Mouse (Mus musculus): ENCODE results near the gene Zfp580. TPM values are rescaled to one million over a fixed set of nuclear protein-coding genes. Genes with fewer than 3 reads are reported as not detected.

Zfp580 gene
- total and polyA plus RNA-seq, 3 experiments = 1.0 to 19.9 TPM; not detected in 1

DNA sequence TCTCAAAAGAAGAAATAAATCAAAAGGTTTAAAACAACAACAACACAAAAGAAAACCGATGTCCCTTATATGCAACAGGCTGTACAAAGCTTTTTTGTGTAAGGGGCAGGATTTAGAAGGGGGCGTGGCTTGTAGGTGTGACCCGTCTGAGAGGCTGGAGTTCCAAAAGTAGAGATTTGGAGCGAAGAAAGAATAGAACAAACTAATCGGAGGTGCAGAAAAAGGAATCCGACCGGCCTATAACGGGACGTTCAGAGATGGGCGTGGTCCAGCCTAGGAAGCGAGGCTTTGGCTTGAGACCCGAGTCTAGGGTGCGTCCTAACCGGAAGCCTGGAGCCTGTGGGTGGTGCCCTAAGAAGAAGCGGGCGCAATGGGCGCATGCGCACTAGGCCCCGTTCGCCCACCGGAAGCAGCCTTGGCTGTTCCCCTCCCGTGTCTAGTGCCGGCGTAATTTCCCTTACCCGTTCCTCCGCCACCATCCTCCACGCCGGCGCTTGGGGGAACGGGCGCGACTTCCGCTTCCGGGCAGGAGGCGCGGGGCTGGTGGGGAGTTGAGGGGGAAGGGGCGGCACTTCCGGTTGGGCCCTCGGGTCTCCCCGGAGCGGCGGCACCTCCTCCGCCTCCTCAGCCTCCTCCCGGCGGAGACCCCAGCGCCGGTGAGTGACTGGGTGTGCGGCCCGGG lies 31.2 kb upstream of the Zfp580 start, which contains the start of the genes Zfp865 and Ccdc106 (continued):
- TF ChIP-seq MEF2A (IDR thresholded peaks at IDR 0.05; ENCODE audit: extremely low read depth, insufficient replicate concordance, low read depth, low read length, poor library complexity, severe bottlenecking) (peak; percentile 8; the same call in 1 of the 2 replicates), POLR2AphosphoS2 (IDR thresholded peaks at IDR 0.05; ENCODE audit: low read length) (peak; percentile 77; the same call in 1 of the 2 replicates), RAD21 (IDR thresholded peaks at IDR 0.05; ENCODE audit: low read depth, low read length) (no peak), NRF1 (IDR thresholded peaks at IDR 0.05; ENCODE audit: insufficient read depth, low read depth, low read length, poor library complexity, severe bottlenecking) (peak; percentile 77)

DNA sequence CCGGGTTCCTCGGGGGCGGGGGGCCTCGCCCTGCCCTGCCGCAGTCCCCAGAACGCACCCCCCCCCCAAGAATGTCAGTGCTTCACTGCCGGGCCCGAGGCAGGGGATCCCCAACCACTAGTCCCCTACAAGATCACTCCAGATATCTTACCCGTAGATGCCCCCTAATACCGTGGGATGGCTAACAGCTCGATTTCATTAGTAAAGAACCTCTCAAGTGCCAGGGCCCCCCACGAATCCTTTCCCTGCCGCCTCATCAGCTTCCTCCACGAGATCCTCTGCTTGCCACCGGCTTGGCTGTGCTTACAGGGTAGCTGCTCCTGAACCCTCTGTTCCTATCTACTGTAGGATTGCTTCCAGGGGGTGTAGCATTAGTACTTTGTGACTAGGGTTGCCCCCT lies 30.7 kb upstream of the Zfp580 start:
- H3K36me3 ChIP-seq (ENCODE audit: control insufficient read depth in 1 of 2, insufficient read depth in 2 of 2, low read length in 2 of 2) = peaks cover 0 to 36% of the 10 kb centered on the region in 2 experiments; a peak in 3 of 4 replicates
- H3K9me3 ChIP-seq (replicated peaks; ENCODE audit: insufficient read depth, low read length) = no peaks in the 10 kb centered on the region

DNA sequence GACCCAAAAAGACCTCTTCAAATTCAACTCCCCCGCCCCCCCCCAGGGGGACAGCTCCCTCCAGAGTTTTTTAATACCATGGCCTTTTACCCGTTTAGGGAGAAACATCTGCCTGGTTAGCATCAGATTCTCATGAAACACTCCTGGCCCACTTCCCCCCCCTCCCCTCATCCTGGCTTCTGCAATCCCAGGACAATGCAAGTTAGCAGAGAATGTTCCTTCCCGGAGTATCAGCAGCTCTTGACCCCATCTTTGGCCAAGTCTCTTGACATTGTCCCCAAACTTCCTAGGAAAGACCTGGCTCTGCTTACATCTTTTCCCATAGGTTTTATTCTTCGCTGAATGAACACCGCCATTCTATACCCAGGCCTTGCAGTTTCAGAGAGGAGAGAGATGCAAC lies 30.1 kb upstream of the Zfp580 start:
- peak overlapping the region; percentile 92 to 93 for H3K4me3 ChIP-seq (ENCODE audit: control insufficient read depth in 1 of 2, insufficient read depth in 1 of 2, low read depth in 2 of 2, low read length in 2 of 2)
- no peak for DNase-seq (ENCODE audit: low read depth, low spot score)

More for the DNA sequence above, 30.7 kb upstream of the Zfp580 start:
- Histone ChIP-seq H3K27ac (ENCODE audit: control insufficient read depth, low read depth, low read length) (peak overlapping the region; percentile 96), H3K4me1 (ENCODE audit: control insufficient read depth in 1 of 2, insufficient read depth in 2 of 2, low read length in 2 of 2) (peaks cover 7 to 35% of the 10 kb centered on the region in 2 experiments; a peak in 3 of 4 replicates), H3K4me3 (ENCODE audit: control insufficient read depth in 1 of 2, insufficient read depth in 1 of 2, low read depth in 2 of 2, low read length in 2 of 2) (peak overlapping the region; percentile 92 to 93), H3K9ac (ENCODE audit: control insufficient read depth, low read depth, low read length, poor library complexity, severe bottlenecking) (peak overlapping the region; percentile 98), H3K27me3 (ENCODE audit: control insufficient read depth in 1 of 2, insufficient read depth in 2 of 2, low read length in 2 of 2) (no peaks in the 10 kb centered on the region), H3K79me2 (ENCODE audit: control insufficient read depth, insufficient read depth, low read length, poor library complexity) (peaks cover 23% of the 10 kb centered on the region)
- peak; percentile 23; the same call in 1 of the 2 replicates for TF ChIP-seq MAZ (IDR thresholded peaks at IDR 0.05; ENCODE audit: low read depth, low read length)
- no peak for TF ChIP-seq TBP (IDR thresholded peaks at IDR 0.05; ENCODE audit: low read depth, low read length)
- no peak for TF ChIP-seq USF1 (IDR thresholded peaks at IDR 0.05; ENCODE audit: low read depth, low read length)
- TF ChIP-seq KAT2A (conservative IDR thresholded peaks at IDR 0.05; ENCODE audit: low read depth, low read length) = no peak
- 0 out of 2 replicates have a peak, but pooled peaks have one; percentile 13 for TF ChIP-seq MXI1 (IDR thresholded peaks at IDR 0.05; ENCODE audit: low read depth, low read length)
- no peak for TF ChIP-seq ZMIZ1 (IDR thresholded peaks at IDR 0.05; ENCODE audit: low read depth, low read length)
- TF ChIP-seq E2F4 (IDR thresholded peaks at IDR 0.05; ENCODE audit: borderline replicate concordance, low read depth, low read length) = peak; percentile 2; the same call in 1 of the 2 replicates
- no peak for TF ChIP-seq RAD21 (IDR thresholded peaks at IDR 0.05; ENCODE audit: low read depth, low read length)
- DNase-seq (ENCODE audit: low read depth, low spot score) = peak; percentile 64

More for the DNA sequence above, 30.1 kb upstream of the Zfp580 start:
- Histone ChIP-seq H3K9ac (ENCODE audit: control insufficient read depth, low read depth, low read length, poor library complexity, severe bottlenecking) (peak overlapping the region; percentile 98), H3K4me1 (ENCODE audit: control insufficient read depth in 1 of 2, insufficient read depth in 2 of 2, low read length in 2 of 2) (peaks cover 7 to 33% of the 10 kb centered on the region in 2 experiments; a peak in 3 of 4 replicates), H3K9me3 (replicated peaks; ENCODE audit: insufficient read depth, low read length) (no peaks in the 10 kb centered on the region), H3K36me3 (ENCODE audit: control insufficient read depth in 1 of 2, insufficient read depth in 2 of 2, low read length in 2 of 2) (peaks cover 0 to 33% of the 10 kb centered on the region in 2 experiments; a peak in 3 of 4 replicates), H3K27ac (ENCODE audit: control insufficient read depth, low read depth, low read length) (peak overlapping the region; percentile 96), H3K79me2 (ENCODE audit: control insufficient read depth, insufficient read depth, low read length, poor library complexity) (peaks cover 23% of the 10 kb centered on the region), H3K27me3 (ENCODE audit: control insufficient read depth in 1 of 2, insufficient read depth in 2 of 2, low read length in 2 of 2) (no peaks in the 10 kb centered on the region)
- TF ChIP-seq POLR2AphosphoS5 (IDR thresholded peaks at IDR 0.05; ENCODE audit: borderline replicate concordance, low read depth, low read length) (no peak), MAZ (IDR thresholded peaks at IDR 0.05; ENCODE audit: low read depth, low read length) (no peak), RAD21 (IDR thresholded peaks at IDR 0.05; ENCODE audit: low read depth, low read length) (no peak), MAX (IDR thresholded peaks at IDR 0.05; ENCODE audit: low read length) (no peak), MYB (IDR thresholded peaks at IDR 0.05; ENCODE audit: low read depth, low read length) (no peak), GABPA (IDR thresholded peaks at IDR 0.05; ENCODE audit: low read depth, low read length) (no peak)
